Mouse (Mus musculus): ENCODE measurements around the gene Rbms3.

DNA sequence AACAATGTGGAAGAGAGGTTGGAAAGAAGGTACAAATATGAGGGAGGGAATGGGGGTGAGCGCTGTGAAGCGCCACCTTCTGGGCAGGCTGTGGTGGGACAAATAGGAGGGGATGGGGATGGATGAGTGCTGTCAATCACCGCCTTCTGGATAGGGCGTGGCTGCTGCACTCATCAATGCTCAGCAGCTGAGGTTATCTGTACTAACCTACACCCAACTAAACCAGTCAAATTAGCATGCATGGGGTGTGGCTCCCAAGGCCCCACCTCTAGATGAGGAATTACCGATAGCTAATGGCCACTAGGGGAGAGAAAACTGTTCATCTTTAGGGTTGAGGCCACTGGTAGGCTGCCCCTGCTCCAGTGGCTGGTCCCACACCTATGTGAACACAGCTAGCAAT, 274.2 kb downstream of the Rbms3 start:
- no peak for TF ChIP-seq POLR2A (IDR thresholded peaks at IDR 0.05; ENCODE audit: insufficient read depth, low read depth, low read length)
- TF ChIP-seq CTCF (IDR thresholded peaks at IDR 0.05; ENCODE audit: insufficient read depth, low read depth, low read length): no peak
